Mouse (Mus musculus) MEL-GATA-1-ER (cell line): Measurements from ENCODE around the gene B4gat1.

Experiments
- DNase-seq: peaks from one replicate; pipeline ENCODE4 v3.0.0-alpha.2; 2012; ENCODE audit warnings: low read depth; ENCODE audit errors: extremely low read depth

The B4gat1 gene

DNA sequence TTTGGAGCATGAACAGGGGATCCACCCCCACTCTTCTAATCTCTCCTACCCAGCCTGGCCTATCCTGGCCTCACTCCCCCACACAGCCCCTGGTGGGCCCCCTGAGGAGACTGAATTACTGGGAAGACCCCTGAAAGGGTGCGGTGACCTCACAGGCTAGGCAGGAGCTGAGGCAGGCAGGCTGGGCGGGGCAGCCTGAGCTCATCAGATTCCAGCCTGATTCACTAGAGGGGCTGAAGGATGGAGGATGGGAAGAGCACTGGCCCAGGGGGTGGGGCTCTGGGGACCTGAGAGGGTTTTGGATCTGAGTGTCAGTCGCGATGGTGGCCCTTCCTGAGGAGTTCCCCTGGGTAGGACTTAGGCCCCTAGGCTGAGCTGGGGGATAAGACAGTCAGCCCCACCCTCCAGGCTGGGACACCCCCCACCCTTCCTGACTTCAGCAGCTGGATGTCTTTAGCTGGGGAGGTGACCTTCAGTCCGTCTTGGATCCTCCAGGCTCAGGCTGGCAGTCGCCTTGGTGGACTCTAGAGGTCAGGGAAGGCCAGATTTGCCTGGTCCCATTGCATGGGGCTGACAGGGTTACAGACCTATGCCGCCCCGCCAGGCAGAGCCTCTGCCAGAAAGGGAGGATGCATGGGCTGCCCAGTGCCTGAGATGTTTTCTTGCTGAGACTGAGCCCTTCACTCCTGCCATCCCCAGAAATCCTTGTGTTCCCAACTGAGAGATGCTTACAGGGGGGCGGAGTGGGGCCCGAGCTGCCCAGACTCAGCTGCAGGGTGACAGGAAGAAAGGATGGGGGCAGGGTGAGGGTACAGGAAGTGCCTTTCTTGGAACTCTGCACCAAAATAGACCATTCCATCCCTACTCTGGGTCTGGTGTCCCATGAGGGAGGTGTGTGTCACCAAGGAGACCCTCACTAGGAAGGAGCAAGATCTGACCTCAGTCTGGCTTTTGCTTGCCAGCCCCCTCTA is 20.5 kb downstream of the B4gat1 start:
- DNase-seq = no peak

GRCm38 (mm10) chr19:5060365-5061330 is 22.0 kb downstream of the B4gat1 start:
- DNase-seq = no peak

- DNase-seq = no peak
Observed at GRCm38 (mm10) chr19:5062041-5062440, 23.4 kb downstream of the B4gat1 start.

DNA sequence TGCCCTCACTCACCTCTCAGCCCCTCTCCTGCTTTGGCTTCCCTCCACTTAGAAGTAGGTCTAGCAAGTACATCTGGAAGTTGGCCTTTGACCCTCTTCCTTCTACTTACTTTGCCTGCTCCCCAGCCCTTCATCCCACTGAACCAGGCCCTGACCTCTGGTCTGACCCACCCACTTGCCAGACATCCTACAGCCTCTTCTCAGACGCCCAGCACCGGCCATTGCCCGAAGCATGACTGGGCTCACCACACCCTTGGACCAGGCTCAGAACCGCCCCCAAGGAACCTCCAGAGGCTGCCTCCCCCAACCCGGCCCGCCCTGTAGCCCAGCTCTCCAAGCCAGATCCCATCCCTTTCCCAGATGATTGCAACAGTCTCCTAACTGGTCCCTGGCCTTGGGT is 23.8 kb downstream of the B4gat1 start:
- no peak for DNase-seq

- DNase-seq = no peak
Observed at GRCm38 (mm10) chr19:5065104-5065503, 26.5 kb downstream of the B4gat1 start.

- peak; percentile 66 for DNase-seq
Observed at GRCm38 (mm10) chr19:5067040-5067799, 28.6 kb downstream of the B4gat1 start.

GRCm38 (mm10) chr19:5067867-5068569 is 29.4 kb downstream of the B4gat1 start, which contains the start of gene Cd248:
Gene Cd248 (plus strand): TSS chr19:5068078.
- DNase-seq = no peak

DNA sequence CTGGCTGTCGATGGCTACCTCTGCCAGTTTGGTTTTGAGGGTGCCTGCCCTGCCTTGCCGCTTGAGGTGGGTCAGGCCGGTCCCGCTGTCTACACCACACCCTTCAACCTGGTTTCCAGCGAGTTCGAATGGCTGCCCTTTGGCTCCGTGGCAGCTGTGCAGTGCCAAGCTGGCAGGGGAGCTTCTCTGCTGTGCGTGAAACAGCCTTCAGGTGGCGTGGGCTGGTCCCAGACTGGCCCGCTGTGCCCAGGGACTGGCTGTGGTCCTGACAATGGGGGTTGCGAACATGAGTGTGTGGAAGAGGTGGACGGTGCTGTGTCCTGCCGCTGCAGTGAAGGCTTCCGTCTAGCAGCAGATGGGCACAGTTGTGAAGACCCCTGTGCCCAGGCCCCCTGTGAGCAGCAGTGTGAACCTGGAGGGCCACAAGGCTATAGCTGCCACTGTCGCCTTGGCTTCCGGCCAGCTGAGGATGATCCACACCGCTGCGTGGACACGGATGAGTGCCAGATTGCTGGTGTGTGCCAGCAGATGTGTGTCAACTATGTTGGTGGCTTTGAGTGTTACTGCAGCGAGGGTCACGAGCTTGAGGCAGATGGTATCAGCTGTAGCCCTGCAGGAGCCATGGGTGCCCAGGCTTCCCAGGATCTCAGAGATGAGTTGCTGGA is 30.1 kb downstream of the B4gat1 start:
- DNase-seq = no peak

GRCm38 (mm10) chr19:5069486-5069885 is 30.9 kb downstream of the B4gat1 start:
- no peak for DNase-seq

GRCm38 (mm10) chr19:5069978-5070377 is 31.4 kb downstream of the B4gat1 start:
- DNase-seq = no peak

DNA sequence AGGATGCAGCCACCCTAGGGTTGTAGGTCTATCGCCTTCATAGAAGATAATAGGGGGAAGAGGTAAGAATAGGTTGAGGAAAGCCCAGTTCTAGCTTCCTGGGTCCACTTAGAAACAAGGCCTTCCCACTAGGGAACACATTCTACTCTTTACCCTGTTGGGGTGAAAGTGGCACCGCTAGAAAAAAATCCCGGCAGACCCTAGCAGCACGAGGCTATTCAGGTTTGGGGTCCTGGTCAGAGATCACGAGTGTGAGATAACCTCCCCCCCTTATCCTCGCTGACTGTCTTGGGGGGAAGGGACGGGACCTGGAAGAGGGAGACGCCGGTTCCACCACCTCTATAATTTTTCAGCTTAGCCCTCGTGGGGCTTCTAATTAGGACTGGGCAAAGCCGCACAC is 32.5 kb downstream of the B4gat1 start:
- DNase-seq = no peak

DNA sequence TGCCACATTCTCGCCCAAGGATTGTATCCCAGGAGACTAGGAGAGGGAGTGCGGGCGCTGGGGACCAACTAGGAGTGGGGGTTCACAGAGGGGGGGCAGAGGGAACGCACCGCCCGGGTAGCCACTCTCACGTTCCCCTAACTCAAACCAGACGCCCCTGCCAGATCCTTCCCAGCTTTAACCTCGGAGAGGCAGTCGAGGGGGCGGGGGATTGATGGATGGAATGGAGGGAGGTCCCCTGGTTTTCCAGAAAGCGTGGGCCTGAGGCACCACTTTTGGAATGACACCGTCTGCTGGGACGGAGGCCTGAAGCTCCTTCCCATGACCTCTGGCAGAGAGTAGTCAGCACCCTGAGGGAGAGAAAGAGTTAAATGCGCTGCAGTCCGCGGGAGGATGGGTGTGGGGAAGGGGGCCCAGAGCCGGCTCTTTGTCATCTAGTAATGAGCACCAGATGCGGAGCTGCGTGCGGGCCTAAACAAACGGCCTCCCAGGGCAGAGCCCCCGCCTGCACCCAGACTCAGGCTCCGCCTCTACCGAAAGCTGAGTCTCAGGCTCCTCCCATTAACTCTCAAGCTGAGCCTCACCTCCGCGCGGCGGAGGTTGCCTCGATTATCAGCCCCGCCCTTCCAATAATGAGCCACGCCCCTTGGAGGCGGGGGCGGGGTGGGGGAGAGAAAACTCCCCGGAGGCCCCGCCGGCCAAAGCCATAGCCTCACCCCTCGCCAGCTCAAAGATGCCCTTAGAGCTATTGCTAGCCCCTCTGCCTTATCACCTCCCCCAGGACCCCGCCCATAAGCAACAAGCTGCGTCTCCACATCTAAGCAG is 33.1 kb downstream of the B4gat1 start:
- DNase-seq = peak; percentile 69

DNA sequence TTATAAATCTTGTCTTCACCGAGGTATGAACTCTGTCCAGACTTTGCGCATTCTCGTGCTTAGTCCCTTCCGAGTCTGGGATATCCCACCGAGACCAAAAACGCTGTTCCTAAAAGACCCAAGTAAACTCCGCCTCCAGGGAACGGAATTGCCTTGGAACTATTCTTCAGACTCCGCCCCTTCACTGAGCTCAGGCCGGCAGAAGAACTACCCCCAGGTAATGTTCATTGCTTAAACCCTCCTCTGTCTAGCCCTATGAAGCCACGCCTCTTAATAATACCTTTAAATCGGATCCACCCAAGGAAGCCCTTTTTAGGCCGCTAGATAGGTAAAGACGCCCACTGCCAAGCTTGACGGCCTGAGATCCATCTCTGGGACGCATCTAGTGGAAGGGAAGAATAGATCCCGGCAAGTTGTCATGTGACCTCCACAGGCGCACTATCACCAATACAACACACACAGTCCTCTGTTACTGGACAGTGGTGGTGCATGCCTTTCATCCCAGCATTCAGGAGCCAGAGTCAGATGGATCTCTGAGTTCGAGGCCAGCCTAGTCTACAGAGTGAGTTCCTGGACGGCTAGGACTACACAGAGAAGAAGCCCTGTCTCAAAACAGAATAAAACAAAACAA is 33.9 kb downstream of the B4gat1 start:
- DNase-seq = peak; percentile 45

GRCm38 (mm10) chr19:5073028-5073427 is 34.4 kb downstream of the B4gat1 start:
- peak; percentile 38 for DNase-seq

- DNase-seq = no peak
Observed at GRCm38 (mm10) chr19:5073518-5073917, 34.9 kb downstream of the B4gat1 start.

- DNase-seq = no peak
Observed at GRCm38 (mm10) chr19:5079279-5079678, 40.7 kb downstream of the B4gat1 start.

GRCm38 (mm10) chr19:5082005-5082404 is 43.4 kb downstream of the B4gat1 start:
- no peak for DNase-seq

GRCm38 (mm10) chr19:5082596-5082995 is 44.0 kb downstream of the B4gat1 start:
- DNase-seq = no peak
